Mouse (Mus musculus): Measurements from ENCODE around the gene Lemd2.

DNA sequence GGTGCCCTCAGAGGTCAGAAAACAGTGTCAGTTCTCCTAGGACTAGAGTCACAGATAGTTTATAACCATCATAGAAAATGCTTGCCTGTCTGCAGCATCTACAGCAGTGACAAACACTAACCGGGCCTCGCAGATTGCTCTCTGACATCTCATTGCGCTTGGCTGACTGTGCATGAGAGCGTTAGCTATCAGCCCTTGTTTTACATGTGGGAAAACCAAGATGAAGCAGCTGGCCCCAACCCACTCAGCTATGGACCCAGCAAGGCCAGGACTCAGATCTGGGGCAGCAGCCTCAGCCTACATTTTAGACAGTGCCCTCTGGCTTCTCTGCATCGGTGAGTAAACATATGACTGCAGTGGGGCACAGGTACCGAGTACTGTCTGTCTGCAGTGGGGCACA, 19.6 kb upstream of the Lemd2 start:
- TF ChIP-seq POLR2A (IDR thresholded peaks at IDR 0.05; ENCODE audit: low read depth, low read length), result no peak
- TF ChIP-seq CTCF (IDR thresholded peaks at IDR 0.05; ENCODE audit: extremely low read depth, insufficient read depth, insufficient read length, insufficient replicate concordance), result no peak
